Mouse (Mus musculus): Measurements from ENCODE around the gene Hoxa10. TPM values are rescaled to one million over a fixed set of nuclear protein-coding genes. Genes with fewer than 3 reads are reported as not detected.

Hoxa10 gene
- polyA plus RNA-seq, 1 experiment from 2014 or later, result not detected

- H3K27me3 ChIP-seq (ENCODE audit: control insufficient read depth, insufficient read depth, low read length), result peaks cover 89% of the 10 kb centered on the region
- H3K4me1 ChIP-seq (replicated peaks; ENCODE audit: control insufficient read depth, insufficient read depth, low read length), result no peaks in the 10 kb centered on the region
- no peak overlapping the region for H3K4me2 ChIP-seq (replicated peaks; ENCODE audit: low read depth, low read length)
- no peak overlapping the region for H3K27ac ChIP-seq (ENCODE audit: low read depth, low read length)
- under 1% methylated on average over 22 of the region's 22 CpGs for WGBS
- no peak for ATAC-seq (ENCODE audit: low FRiP score)
- H3K4me3 ChIP-seq (ENCODE audit: low read depth, low read length), result no peak overlapping the region
- no peaks in the 10 kb centered on the region for H3K36me3 ChIP-seq (ENCODE audit: control insufficient read depth, insufficient read depth, low read length)
- DNase-seq (ENCODE audit: low spot score), result peak; percentile 55
- no peaks in the 10 kb centered on the region for H3K9me3 ChIP-seq (ENCODE audit: control insufficient read depth, low read length)
- no peak overlapping the region for H3K9ac ChIP-seq (ENCODE audit: low read depth, low read length)
Measured at GRCm38 (mm10) chr6:52273656-52274280, 33.1 kb upstream of the Hoxa10 start.

GRCm38 (mm10) chr6:52272766-52273655 lies 32.4 kb upstream of the Hoxa10 start:
- no peaks in the 10 kb centered on the region for H3K36me3 ChIP-seq (ENCODE audit: control insufficient read depth, insufficient read depth, low read length)
- peak; percentile 53 for DNase-seq (ENCODE audit: low spot score)
- H3K4me2 ChIP-seq (replicated peaks; ENCODE audit: low read depth, low read length), result no peak overlapping the region
- 2% methylated on average over 22 of the region's 22 CpGs for WGBS
- H3K27me3 ChIP-seq (ENCODE audit: control insufficient read depth, insufficient read depth, low read length), result peaks cover 95% of the 10 kb centered on the region
- no peak overlapping the region for H3K9ac ChIP-seq (ENCODE audit: low read depth, low read length)
- ATAC-seq (ENCODE audit: low FRiP score), result no peak
- H3K4me3 ChIP-seq (ENCODE audit: low read depth, low read length), result no peak overlapping the region
- H3K27ac ChIP-seq (ENCODE audit: low read depth, low read length), result no peak overlapping the region
- H3K4me1 ChIP-seq (replicated peaks; ENCODE audit: control insufficient read depth, insufficient read depth, low read length), result no peaks in the 10 kb centered on the region
- no peaks in the 10 kb centered on the region for H3K9me3 ChIP-seq (ENCODE audit: control insufficient read depth, low read length)

- Histone ChIP-seq H3K36me3 (ENCODE audit: control insufficient read depth, insufficient read depth, low read length) (no peaks in the 10 kb centered on the region), H3K27me3 (ENCODE audit: control insufficient read depth, insufficient read depth, low read length) (peaks cover 93% of the 10 kb centered on the region), H3K9ac (ENCODE audit: low read depth, low read length) (no peak overlapping the region), H3K9me3 (ENCODE audit: control insufficient read depth, low read length) (no peaks in the 10 kb centered on the region), H3K27ac (ENCODE audit: low read depth, low read length) (no peak overlapping the region), H3K4me2 (replicated peaks; ENCODE audit: low read depth, low read length) (no peak overlapping the region), H3K4me3 (ENCODE audit: low read depth, low read length) (no peak overlapping the region), H3K4me1 (replicated peaks; ENCODE audit: control insufficient read depth, insufficient read depth, low read length) (no peaks in the 10 kb centered on the region)
- DNase-seq (ENCODE audit: low spot score) (peak; percentile 84), ATAC-seq (ENCODE audit: low FRiP score) (no peak)
- WGBS, result 5% methylated on average over 23 of the region's 23 CpGs
Measured at GRCm38 (mm10) chr6:52270494-52271480, 30.1 kb upstream of the Hoxa10 start.

GRCm38 (mm10) chr6:52268756-52269155 lies 28.1 kb upstream of the Hoxa10 start:
- Histone ChIP-seq H3K4me2 (replicated peaks; ENCODE audit: low read depth, low read length) (no peak overlapping the region), H3K9ac (ENCODE audit: low read depth, low read length) (no peak overlapping the region), H3K36me3 (ENCODE audit: control insufficient read depth, insufficient read depth, low read length) (no peaks in the 10 kb centered on the region), H3K4me1 (replicated peaks; ENCODE audit: control insufficient read depth, insufficient read depth, low read length) (no peaks in the 10 kb centered on the region), H3K9me3 (ENCODE audit: control insufficient read depth, low read length) (no peaks in the 10 kb centered on the region), H3K27me3 (ENCODE audit: control insufficient read depth, insufficient read depth, low read length) (peaks cover 93% of the 10 kb centered on the region), H3K4me3 (ENCODE audit: low read depth, low read length) (no peak overlapping the region), H3K27ac (ENCODE audit: low read depth, low read length) (no peak overlapping the region)
- peak; percentile 45 for DNase-seq (ENCODE audit: low spot score)
- 2% methylated on average over 3 of the region's 3 CpGs for WGBS
- ATAC-seq (ENCODE audit: low FRiP score), result no peak

DNA sequence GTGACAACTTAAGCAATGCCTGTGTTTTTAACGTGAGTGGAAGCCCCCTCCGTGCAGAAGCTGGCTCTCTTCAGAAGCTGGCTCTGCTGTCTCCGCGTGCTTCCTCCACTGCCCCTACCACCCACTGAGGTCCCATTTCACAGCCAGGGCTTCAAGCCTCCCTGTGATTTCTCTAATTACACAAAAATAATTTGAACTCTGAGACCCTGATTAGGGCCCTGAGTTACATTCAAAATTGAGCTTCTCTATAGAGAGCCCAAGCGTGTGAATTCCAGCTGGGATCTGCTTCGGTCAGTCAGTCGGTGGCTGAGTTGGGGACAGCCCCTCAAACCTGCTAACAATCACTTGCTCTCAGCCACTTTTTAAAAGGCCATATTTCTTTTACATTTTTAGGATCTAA lies 27.7 kb upstream of the Hoxa10 start:
- WGBS, result 1% methylated on average over 7 of the region's 7 CpGs
- ATAC-seq (ENCODE audit: low FRiP score) (no peak), DNase-seq (ENCODE audit: low spot score) (peak; percentile 43)
- Histone ChIP-seq H3K4me2 (replicated peaks; ENCODE audit: low read depth, low read length) (no peak overlapping the region), H3K4me3 (ENCODE audit: low read depth, low read length) (no peak overlapping the region), H3K4me1 (replicated peaks; ENCODE audit: control insufficient read depth, insufficient read depth, low read length) (no peaks in the 10 kb centered on the region), H3K36me3 (ENCODE audit: control insufficient read depth, insufficient read depth, low read length) (no peaks in the 10 kb centered on the region), H3K27ac (ENCODE audit: low read depth, low read length) (no peak overlapping the region), H3K9ac (ENCODE audit: low read depth, low read length) (no peak overlapping the region), H3K27me3 (ENCODE audit: control insufficient read depth, insufficient read depth, low read length) (peaks cover 94% of the 10 kb centered on the region), H3K9me3 (ENCODE audit: control insufficient read depth, low read length) (no peaks in the 10 kb centered on the region)

DNA sequence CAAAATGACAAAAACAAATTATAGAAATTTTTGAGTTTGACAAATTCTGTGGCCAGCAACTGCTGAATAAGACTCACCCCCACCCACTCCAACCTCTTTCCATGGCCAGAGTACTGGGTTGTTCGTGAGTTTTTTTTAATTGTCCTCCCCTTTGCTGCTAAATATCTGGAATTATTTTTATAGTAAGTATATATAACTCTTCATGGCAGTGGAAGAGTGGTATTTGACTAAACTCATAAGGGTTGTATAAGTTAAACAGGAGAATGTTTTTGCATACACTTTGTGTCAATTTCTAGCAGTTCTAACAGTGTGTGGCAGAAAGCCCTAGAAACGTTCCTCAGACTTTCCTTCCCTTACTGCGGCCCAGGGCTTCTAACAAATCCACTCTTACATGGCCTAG lies 27.0 kb upstream of the Hoxa10 start:
- ATAC-seq (ENCODE audit: low FRiP score), result no peak
- H3K4me2 ChIP-seq (replicated peaks; ENCODE audit: low read depth, low read length), result no peak overlapping the region
- H3K4me1 ChIP-seq (replicated peaks; ENCODE audit: control insufficient read depth, insufficient read depth, low read length), result no peaks in the 10 kb centered on the region
- WGBS, result 3% methylated on average over 3 of the region's 3 CpGs
- no peaks in the 10 kb centered on the region for H3K9me3 ChIP-seq (ENCODE audit: control insufficient read depth, low read length)
- no peak overlapping the region for H3K27ac ChIP-seq (ENCODE audit: low read depth, low read length)
- H3K4me3 ChIP-seq (ENCODE audit: low read depth, low read length), result no peak overlapping the region
- peaks cover 95% of the 10 kb centered on the region for H3K27me3 ChIP-seq (ENCODE audit: control insufficient read depth, insufficient read depth, low read length)
- H3K9ac ChIP-seq (ENCODE audit: low read depth, low read length), result no peak overlapping the region
- H3K36me3 ChIP-seq (ENCODE audit: control insufficient read depth, insufficient read depth, low read length), result no peaks in the 10 kb centered on the region
- no peak for DNase-seq (ENCODE audit: low spot score)

GRCm38 (mm10) chr6:52267221-52267620 lies 26.6 kb upstream of the Hoxa10 start:
- ATAC-seq (ENCODE audit: low FRiP score) (no peak), DNase-seq (ENCODE audit: low spot score) (peak; percentile 37)
- H3K4me1 ChIP-seq (replicated peaks; ENCODE audit: control insufficient read depth, insufficient read depth, low read length), result no peaks in the 10 kb centered on the region
- H3K36me3 ChIP-seq (ENCODE audit: control insufficient read depth, insufficient read depth, low read length), result no peaks in the 10 kb centered on the region
- WGBS, result 18% methylated on average over 5 of the region's 5 CpGs
- H3K27me3 ChIP-seq (ENCODE audit: control insufficient read depth, insufficient read depth, low read length), result peaks cover 95% of the 10 kb centered on the region
- no peak overlapping the region for H3K9ac ChIP-seq (ENCODE audit: low read depth, low read length)
- no peaks in the 10 kb centered on the region for H3K9me3 ChIP-seq (ENCODE audit: control insufficient read depth, low read length)
- H3K4me2 ChIP-seq (replicated peaks; ENCODE audit: low read depth, low read length), result no peak overlapping the region
- no peak overlapping the region for H3K4me3 ChIP-seq (ENCODE audit: low read depth, low read length)
- no peak overlapping the region for H3K27ac ChIP-seq (ENCODE audit: low read depth, low read length)

DNA sequence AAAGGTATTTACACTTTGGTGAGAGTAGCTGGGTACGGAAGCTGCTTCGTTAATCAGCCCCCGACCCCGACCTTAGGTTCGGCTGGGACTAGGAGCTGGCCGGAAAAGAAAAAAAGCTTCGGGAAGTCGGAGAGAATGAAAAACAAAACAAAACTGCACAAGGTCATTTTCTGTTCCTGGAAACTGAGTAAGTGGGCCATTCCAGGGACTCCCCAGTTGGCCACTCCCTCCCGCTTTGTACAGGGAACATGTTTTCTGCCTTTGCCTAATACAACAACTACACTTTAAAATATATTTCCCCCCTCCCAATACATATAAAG lies 26.0 kb upstream of the Hoxa10 start:
- no peak for DNase-seq (ENCODE audit: low spot score)
- Histone ChIP-seq H3K4me3 (ENCODE audit: low read depth, low read length) (no peak overlapping the region), H3K9me3 (ENCODE audit: control insufficient read depth, low read length) (no peaks in the 10 kb centered on the region), H3K27me3 (ENCODE audit: control insufficient read depth, insufficient read depth, low read length) (peaks cover 97% of the 10 kb centered on the region), H3K9ac (ENCODE audit: low read depth, low read length) (no peak overlapping the region), H3K36me3 (ENCODE audit: control insufficient read depth, insufficient read depth, low read length) (no peaks in the 10 kb centered on the region), H3K4me1 (replicated peaks; ENCODE audit: control insufficient read depth, insufficient read depth, low read length) (no peaks in the 10 kb centered on the region), H3K27ac (ENCODE audit: low read depth, low read length) (no peak overlapping the region), H3K4me2 (replicated peaks; ENCODE audit: low read depth, low read length) (no peak overlapping the region)
- no peak for ATAC-seq (ENCODE audit: low FRiP score)
- 2% methylated on average over 9 of the region's 9 CpGs for WGBS
